Mouse (Mus musculus) adrenal gland, postnatal 14 days (tissue): Measurements from ENCODE around the gene Fto. TPM values are rescaled to one million over a fixed set of nuclear protein-coding genes. Genes with fewer than 3 reads are reported as not detected.

ENCODE experiments used
- DNase-seq: peaks from one replicate; pipeline ENCODE4 v3.0.0; 2021; ENCODE audit warnings: mixed read lengths
- total RNA-seq: library from RNA; stranded (reverse); gene quantifications from 2 replicates; pipeline ENCODE4 v1.2.3, GENCODE M21; 2021

Gene Fto
- total RNA-seq, 1 experiment from 2014 or later = 68.1 TPM

- DNase-seq = no peak
Measured at GRCm38 (mm10) chr8:91565869-91566502, 252.7 kb downstream of the Fto start.

DNA sequence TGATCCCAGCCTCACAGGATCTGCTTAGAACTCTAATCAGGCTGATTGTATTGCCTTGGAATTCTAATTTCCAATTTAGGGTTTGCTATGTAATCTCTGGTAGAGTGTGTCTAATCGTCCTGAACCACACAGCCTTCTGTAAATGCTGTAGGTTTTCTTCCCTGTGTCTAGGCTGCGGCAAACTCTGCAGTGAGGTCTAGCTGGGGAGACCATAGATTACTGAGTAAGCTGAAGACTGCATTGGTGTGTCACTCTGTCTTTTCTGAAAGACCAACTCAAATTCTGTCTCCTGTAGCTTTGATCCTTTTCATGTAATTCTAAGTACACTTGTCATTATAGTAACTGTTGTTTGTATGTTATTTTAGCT, 253.2 kb downstream of the Fto start:
- DNase-seq = no peak

GRCm38 (mm10) chr8:91569874-91570273, 256.5 kb downstream of the Fto start:
- no peak for DNase-seq

- DNase-seq = no peak
Measured at GRCm38 (mm10) chr8:91570809-91571208, 257.5 kb downstream of the Fto start.

DNA sequence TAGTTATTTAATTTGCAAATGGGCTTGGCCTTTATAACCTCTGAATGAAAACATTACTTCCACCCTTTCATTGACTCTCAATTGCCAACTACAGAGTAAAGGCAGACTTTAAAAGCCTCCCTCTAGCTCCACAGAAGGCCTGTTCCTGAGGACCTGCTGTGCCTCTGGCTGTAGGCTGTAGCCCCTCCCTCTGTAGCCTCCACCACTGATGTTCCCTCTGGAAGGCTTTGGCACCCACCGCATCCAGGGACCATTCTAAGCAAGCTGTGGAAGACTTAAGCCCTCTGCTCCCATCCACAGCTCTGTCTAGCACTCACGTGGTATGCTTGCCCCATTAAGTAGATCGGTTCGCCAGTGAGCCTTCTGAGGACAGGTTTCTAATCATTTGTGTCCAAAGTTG, 258.7 kb downstream of the Fto start:
- DNase-seq = no peak

- DNase-seq = no peak
Measured at GRCm38 (mm10) chr8:91572630-91573029, 259.3 kb downstream of the Fto start.

DNA sequence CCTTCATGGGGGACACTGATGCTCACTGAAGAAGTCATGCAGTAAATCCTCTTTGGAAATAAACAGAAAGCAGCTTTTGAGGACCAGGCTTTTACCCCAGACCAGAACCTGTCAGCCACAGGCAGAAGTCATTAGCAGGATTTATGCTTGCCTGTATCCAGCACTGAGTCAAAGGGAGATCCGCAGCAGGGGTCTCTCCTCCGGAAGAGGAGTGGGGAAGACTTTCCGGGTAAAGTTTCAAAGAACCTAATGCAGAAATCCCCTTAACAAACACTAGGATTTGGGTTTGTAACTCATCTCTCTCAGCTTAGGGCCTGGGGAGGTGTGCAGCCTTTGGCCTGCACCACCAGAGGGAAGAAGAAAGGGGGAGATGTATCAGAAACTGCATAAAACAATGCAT, 262.3 kb downstream of the Fto start:
- DNase-seq = no peak

DNA sequence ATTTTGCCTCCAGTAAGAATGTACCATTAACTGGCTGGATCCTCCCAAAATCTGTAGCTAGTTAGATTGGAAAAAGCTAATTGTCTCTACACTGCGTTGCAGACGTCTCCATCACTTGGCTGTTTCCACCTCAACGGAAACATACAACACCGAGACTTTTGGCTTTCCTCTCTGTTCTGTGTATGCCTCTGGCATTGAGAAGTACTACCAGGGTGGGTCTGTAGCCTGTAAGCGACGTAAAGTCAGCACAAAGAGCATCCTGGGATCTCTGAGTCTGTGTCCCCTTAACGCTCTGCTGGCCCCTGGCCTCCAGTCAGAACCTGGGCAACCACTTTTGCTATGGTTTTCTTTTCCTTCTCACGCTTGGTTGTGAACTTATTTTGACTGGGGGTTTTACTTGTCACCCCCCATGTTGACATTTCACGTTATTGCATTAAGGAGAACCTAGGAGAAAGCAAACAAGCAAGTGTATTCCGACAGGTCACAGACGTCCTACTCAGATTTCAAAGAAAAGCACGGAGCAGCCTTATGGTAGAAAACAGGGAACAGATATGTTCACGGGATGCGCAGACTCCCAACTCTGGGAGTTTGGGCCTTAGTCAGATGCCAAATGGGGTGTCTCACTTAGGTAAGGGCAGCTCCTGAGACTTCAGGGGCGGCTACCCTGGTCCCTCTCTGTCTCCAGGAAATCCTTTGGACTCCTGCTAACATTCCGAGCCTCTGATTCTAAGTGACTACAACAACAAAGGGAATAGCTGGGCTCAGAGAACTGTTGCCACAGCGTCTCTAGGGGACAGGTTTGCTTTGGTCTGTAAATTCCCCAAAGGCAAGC, 263.0 kb downstream of the Fto start:
- no peak for DNase-seq

GRCm38 (mm10) chr8:91576918-91577241, 263.6 kb downstream of the Fto start:
- no peak for DNase-seq

- no peak for DNase-seq
Measured at GRCm38 (mm10) chr8:91577605-91578004, 264.3 kb downstream of the Fto start.

DNA sequence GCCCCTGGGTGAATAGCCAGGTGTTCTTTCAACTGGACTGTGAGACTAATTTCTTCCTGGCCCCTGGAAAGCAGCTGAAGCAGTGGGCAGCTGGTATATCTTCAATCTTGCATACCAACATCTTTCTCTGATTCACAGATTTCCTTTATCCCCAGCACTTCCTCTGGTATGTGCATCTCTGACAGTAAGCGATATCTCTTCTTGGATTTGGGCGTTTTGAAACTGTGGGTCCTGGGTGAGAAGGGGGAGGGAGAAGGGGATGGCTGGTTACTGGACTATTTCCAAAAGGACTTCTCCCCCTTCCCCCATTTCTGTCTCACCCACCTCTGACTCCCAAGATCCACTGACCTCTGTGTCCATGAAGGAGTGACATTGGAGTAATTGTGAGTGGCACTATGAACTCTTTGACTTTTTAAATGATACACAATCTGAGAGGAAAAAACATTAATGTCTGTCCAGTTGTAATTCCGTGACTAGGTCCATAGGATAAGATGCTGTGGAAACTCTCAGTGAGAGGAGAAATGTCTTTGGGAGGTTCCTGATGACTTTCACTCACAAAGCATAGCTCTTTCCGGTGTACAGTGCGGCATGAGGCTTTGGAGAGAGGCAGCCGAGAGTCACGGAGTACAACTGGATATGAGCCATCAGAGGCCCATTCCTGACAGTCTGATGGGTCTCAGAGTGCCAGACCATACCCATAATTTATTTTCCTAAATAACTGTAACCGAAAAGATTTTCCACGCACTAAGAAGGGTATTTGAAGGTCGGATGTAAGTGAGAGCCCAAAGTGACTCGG, 271.5 kb downstream of the Fto start:
- no peak for DNase-seq

GRCm38 (mm10) chr8:91592436-91593105, 279.2 kb downstream of the Fto start:
- no peak for DNase-seq

DNA sequence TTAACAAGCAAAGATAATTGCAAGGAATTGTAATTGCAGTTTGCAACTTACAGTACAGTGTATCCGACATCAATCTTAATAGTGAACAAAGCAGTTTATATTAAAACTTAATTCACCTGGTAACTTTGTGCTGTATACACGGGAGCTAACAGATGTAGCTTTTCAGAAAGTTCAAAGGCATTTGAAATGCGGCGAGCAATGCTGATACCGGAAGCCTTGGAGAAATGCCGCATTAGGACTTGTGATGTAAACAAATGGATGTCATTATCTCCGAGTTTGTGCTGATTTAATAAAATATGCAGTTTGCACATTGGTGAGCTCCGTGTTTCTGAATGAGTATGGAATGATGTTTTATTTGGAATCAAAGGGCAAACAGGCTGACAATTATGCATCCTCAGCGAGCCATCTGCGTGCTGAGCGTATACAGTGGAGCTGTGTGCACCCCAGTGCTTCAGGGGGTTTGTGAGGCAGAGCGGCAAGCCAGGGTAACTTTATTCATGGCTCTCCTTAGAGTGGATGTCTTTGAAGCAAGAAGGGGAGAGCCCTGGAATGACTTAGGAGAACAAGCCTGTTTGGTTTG, 280.0 kb downstream of the Fto start:
- no peak for DNase-seq

GRCm38 (mm10) chr8:91599349-91599837, 286.1 kb downstream of the Fto start:
- DNase-seq = no peak

DNA sequence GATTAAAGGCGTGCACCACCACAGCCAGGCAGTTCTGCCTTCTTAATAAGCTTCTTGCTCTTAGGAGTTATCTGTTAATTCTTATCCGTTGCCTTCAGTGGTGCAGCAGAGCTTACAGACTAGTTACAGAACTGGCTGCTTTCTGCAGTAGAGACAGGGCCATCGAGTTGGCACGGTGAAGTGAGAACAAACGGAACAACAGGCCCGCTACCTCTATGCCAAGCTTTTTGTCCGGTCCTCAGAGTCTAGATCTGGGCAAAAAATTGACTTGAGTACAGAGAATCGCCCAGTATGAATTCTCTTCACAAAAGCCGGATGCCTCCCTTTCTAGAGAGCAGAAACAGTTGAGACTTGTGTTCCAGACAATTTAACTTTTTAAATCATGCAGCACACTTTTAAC, 290.4 kb downstream of the Fto start:
- no peak for DNase-seq

- DNase-seq = no peak
Measured at GRCm38 (mm10) chr8:91605901-91606300, 292.6 kb downstream of the Fto start.

DNA sequence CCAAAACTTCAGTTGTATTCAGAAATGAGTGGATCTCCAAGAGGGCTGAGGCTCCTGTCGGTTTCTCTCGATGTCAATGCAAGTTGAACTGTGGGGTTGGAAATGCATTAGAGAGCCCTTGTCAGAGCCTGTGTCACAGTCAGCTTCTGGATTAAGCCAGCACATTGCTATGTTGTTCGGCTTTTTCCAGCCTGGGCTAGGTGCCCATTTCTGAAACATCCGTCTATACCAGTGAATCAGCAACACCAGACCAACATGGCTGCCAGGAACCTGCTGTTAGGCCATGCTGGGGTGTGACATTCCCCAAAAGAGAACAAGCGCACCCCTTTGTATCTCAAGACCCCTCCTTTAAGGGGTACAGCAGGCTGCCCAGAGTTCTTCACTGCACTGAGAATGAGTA, 293.8 kb downstream of the Fto start:
- DNase-seq = no peak

DNA sequence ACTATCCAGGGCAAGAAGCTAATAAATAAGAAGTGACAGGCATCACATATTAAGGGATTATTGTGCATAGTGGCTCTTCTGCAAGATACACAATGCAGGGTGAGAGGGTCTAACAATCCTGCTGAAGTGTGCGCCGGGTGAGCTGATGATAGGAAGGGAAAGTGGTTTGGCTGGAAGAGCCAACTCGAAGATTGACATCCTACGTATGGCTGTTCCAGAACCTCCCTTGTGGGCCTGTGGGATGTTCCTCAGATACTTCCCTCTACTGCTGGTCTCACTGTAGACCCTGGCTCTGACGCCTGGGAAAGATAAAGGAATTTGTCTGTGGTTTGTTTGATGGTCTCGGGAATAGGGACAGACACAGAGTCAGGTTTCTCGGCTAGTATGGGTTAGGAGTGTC, 297.9 kb downstream of the Fto start:
- no peak for DNase-seq

DNA sequence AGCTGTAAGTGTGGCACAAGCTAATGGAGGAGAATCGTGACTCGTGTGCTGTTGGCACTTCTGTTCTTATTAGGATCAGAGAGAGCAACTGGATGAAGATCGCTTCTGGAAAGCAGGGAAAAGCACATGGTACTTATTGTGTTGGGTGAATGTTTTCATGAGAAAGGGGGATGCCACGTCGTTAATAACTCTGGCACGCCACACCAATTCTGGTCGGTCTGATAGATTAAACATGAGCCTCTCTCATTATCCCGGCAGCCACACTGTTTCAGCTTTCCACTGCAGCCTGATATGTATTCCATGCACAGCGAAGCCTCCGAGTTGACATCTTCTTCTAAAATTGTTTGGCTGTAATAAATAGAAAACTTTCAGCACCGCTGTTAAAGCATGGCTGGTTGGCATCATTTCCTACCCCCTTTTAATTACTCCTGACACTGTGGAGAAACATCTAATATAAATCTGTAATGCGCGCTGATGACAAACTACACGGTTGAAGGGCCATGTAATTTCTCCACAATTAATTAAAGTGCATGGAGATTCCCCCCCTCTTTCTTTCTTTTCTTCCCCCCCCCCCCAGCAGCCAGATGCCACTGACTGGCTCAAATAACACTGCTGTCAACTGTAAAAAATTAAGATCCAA, 298.5 kb downstream of the Fto start:
- DNase-seq = no peak

DNA sequence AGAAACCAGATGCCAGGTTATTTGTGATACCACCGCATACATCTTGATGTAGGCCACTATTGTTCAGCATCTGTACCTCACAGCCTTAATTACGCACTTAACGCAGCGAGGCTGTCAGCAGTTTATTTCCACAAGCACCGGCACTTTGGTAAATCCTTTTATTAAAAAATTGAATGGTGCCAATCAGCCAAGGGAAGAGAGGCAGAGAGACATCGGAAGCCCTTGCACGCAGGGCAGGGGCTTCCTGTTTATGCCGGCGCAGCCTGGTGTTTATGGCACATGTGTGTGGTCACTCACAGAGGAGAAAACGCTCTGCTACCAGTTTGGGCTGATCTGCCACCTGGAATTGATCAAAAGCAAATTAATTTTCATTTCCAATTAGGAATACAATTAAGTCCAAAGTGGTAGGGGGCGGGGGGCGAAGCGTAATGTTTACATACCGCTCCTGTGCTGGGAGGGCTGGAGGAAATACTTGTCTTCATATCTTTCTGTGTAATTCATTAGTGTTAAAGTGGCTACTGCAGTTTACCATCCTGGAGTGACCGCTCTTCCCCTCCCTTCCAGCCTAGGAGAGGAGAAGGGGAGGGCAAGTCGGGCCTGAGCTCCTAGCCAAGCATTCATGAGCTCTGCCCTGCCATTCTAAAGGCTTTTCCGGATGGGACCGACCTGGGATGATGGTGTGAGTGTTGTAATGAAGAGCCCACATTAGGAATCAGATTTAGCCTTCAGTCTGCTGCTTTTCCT, 299.2 kb downstream of the Fto start:
- DNase-seq = no peak

- no peak for DNase-seq
Measured at GRCm38 (mm10) chr8:91613603-91614002, 300.3 kb downstream of the Fto start.
